Mouse (Mus musculus): ENCODE data around the gene Best3.

GRCm38 (mm10) chr10:117000975-117001374 is 14.9 kb downstream of the Best3 start:
- no peak for TF ChIP-seq POLR2A (IDR thresholded peaks at IDR 0.05; ENCODE audit: insufficient read depth, low read length)
- no peak for TF ChIP-seq CTCF (IDR thresholded peaks at IDR 0.05; ENCODE audit: low read depth, low read length)

All from ES-Bruce4 (cell line).